Mouse (Mus musculus): Measurements from ENCODE around the gene Fbln2. TPM values are rescaled to one million over a fixed set of nuclear protein-coding genes. Genes with fewer than 3 reads are reported as not detected.

Fbln2 gene
- total RNA-seq, 2 experiments from 2014 or later = 7.8 to 10.0 TPM

GRCm38 (mm10) chr6:91311204-91311603, 98.9 kb downstream of the Fbln2 start:
- DNase-seq (ENCODE audit: low spot score in 2 of 2) = no peak

- DNase-seq (ENCODE audit: low spot score in 2 of 2) = no peak
Observed at GRCm38 (mm10) chr6:91312491-91312890, 100.2 kb downstream of the Fbln2 start.

Other genes starting within 250 kb of the Fbln2 start
- 100 to 1,000 TPM; 268 to 271 TPM for gene Iqsec1, start 223.8 kb upstream of the Fbln2 start, total RNA-seq (2021)
- 10 to 100 TPM; 16.2 to 17.5 TPM for gene Nup210, start 95.6 kb upstream of the Fbln2 start, total RNA-seq (2021)
- gene Hdac11, start 55.8 kb upstream of the Fbln2 start, total RNA-seq (2021) = 100 to 1,000 TPM; 169 to 174 TPM
- 10 to 100 TPM; 18.8 to 27.8 TPM for gene Wnt7a, start 198.9 kb downstream of the Fbln2 start, total RNA-seq (2021)

All from layer of hippocampus, adult 18-20 months (tissue).